Mouse (Mus musculus) brain, embryonic 18.5 days (tissue): ENCODE results near the gene 1700017B05Rik.
"Not testable (repeated sequence)": the region's sequence is repeated elsewhere in the genome, so short reads cannot be mapped to it uniquely, and the experiment has no call there.

ENCODE experiments used
- DNase-seq: peaks from one replicate; pipeline ENCODE4 v3.0.0-alpha.2; 2012; ENCODE audit warnings: low read depth, low spot score

The 1700017B05Rik gene

DNA sequence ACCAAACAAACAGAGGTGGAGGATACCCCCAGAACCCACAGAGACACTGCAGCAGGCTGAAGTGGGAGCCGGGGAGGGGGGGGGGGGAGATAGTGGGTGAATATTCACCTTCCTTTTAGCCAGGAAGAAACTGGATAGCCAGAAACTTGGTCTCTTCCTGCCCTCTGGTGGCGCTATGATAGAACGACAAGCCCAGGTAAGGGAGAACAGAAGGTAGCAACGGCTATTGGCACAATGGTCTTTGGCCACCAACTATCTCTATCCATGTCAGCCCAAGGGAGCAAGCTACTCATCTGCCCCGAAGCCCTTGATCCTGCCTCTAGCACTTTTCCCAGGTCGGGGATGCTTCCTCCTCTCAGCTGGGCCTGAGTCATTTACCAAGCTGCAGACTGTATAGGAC, 42.1 kb downstream of the 1700017B05Rik start:
- peak; percentile 10 for DNase-seq

DNA sequence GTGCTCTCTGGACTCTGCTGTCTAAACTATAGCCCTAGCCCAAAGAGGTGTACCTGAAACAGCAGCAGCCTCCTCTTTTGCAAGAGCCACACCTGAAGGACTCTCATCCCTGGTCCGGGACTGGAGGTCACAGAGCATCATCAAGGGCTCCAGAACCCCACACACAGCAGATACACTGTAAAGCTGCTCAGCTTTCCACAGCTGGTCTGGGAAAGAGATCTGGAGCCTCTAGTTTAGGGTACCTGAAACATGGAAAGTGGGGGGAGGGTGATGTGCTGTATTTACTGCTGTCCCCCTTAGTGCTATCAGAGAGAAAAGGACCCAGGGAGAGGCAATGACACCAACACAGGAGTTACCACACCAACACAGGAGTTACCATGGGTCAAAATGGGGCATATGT, 42.9 kb downstream of the 1700017B05Rik start:
- DNase-seq, result no peak

DNA sequence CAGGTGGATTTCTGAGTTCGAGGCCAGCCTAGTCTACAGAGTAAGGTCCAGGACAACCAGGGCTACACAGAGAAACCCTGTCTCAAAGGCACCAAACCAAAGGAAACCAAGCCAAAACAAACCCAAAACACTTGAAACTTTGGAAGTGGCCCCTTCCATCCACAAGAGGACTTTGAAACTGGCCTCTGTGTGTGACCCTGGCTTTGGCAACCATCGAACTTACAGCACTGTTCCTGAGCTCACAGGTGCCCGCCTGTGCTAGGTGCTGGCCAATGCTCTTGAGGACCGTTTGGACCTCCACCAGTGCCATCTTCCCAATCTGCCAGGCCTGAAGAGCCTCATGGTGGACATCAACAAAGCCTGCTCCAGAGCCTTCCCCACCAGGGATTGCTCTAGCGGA, 43.6 kb downstream of the 1700017B05Rik start:
- no peak for DNase-seq

DNA sequence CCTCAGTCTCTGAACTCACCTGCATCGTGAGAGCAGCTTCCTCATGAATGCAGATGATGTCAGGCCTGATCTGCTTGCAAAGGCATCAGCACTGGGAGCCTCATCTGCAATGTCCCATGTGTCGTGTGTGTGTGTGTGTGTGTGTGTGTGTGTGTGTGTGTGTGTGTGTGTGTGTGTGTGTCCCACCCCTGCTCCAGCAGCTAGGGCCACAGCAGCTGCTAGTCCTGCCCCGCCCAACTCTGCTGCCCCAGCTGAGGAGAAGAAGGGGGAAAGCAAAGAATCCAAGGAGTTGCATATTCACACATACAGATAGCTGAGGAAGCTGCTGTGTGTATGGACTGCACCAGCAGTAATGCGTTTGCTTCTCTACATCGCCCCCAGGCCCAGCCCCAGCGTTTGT, 45.2 kb downstream of the 1700017B05Rik start:
- no peak for DNase-seq

DNA sequence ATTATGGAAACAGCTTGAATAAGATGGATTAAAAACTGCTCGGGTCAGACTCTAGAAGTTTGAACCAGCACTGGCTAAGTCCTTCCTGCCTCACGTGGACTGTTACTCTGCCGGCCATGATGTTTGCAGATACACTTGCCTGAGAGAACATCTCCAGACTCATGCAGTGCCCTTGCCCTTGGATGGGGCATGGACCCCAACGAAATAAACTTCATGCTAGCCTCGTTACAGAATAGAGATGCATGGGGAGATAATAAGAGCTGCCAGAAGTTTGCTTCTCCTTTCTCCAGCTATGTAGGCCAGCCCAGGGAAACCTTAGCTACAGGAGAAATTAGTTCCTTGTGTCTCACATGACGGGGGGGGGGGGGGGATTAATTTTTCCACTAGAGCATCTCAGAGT, 47.9 kb downstream of the 1700017B05Rik start:
- no peak for DNase-seq

DNA sequence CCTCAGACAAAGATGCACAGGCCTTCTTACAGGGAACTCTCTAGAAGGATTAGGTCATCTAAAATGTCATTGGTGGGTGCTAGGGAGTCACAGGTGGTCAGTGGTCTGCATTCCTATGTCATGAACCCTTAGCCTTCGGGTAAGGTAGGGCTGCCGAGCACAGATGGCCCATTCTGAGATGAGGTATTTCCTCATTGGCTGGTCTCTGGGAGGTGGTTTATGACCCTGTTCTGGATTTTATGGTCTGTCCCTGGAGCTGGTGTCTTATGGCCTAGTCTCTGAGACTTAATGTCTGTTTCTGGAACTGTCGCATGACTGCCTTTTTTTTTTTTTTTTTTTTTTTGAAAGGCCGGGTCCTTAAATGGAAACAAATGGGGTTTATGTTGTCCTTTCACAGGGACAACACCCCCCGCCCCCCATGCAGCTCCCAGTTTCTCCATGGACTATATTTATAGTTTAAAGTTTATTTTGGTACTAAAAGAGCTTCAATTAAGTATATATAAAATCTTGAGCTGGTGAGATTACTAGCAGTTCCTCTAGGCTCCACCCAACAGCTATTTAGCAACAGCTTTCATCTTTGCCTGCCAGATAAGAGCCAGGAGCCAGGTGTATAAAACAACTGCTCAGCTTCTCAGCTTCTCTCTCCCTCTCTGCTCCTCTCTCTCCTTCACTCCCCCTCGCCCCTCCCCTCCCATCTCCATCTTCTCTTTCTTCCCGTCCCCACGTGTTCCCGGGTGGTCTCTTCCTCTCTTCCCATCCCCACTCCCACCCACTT, 49.8 kb downstream of the 1700017B05Rik start:
- no peak for DNase-seq

DNA sequence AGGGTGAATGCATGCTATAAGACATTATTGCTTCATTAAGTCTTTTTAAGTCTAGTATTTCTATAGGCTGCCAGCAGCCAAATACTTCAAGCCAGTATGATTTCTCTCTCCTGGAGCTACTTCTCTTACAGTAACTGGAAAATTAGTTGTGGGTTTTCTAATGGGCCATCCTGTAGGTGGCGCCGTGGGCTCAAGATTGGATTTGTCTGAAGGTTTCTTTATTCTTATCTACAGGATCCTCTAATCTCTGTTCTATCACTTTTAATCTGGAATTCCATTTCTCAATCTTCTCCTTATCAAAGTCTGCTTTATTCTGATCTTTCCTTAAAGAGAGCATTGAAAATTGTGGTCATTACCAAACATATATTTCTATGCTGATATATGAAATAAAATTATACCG, 53.1 kb downstream of the 1700017B05Rik start:
- DNase-seq, result peak; percentile 2

DNA sequence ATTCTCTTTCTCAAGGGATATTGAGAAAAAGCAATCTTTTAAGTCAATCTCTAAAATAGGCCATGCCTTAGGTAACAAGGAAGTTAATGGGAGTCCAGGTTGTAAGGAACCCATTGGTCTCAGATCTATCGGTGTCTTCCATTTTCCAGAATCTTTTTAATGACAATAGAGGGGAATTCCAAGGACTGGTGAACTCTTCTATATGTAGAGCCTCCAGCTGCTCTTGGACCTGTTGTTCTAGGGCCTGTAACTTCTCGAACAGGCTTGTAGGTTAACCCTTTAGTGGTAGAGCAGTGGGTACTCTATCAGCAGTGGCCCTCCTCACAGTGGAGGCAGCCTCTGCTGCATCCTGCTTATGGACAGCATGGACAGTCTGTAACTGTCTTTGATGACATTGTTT, 55.5 kb downstream of the 1700017B05Rik start:
- DNase-seq, result no peak

DNA sequence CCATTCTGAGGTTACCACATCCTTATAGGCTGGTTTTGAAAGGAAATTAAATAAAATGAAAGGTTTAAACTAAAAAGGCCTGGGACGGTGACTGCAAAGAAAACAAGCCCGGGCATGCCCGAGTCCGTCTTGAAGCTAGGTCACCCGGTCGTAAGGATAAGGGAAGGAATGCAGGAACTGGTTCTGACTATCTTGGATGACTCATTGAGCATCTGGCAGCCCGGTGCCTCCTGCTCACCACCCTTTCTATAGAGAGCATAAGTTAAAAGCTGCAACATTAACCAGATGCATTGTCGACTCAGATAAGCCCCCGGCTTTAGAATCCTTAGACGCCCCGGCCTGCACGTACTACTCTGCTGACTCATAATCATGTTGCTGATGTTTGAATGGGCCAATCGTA, 58.8 kb downstream of the 1700017B05Rik start:
- not testable (repeated sequence) for DNase-seq
